Mouse (Mus musculus): Measurements from ENCODE around the gene Dirc2. TPM values are rescaled to one million over a fixed set of nuclear protein-coding genes. Genes with fewer than 3 reads are reported as not detected.

Dirc2 gene
- polyA plus RNA-seq, 1 experiment from 2014 or later = 11.3 TPM

DNA sequence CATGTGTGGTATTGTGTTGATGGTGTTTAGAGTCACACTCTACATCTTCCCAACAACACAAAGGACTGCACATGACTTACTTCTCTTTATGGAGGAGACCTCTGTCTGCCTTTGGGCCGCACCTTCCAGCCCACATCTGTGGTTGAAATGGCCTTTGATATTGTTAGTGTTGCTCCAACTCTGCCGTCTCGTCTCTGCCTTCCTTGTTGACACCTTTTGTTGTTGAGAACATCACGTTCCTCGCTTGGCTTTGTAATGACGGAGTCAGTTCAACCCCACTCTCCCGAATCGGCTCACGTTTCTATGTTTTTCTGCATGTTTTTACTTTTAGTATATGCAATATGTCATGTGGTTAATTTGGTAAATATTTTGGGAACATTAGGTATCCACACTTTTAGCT, 11.9 kb upstream of the Dirc2 start:
- ATAC-seq (replicated peaks; ENCODE audit: insufficient number of reproducible peaks, low FRiP score, low TSS enrichment) = no peak
- Histone ChIP-seq H3K9ac (ENCODE audit: low read depth, low read length) (no peak overlapping the region), H3K4me2 (no peak overlapping the region), H3K4me1 (ENCODE audit: control insufficient read depth, insufficient read depth, low read length) (peaks cover 9% of the 10 kb centered on the region), H3K27ac (ENCODE audit: low read depth, low read length) (no peak overlapping the region), H3K9me3 (replicated peaks; ENCODE audit: control insufficient read depth, low read length) (no peaks in the 10 kb centered on the region), H3K4me3 (ENCODE audit: low read depth, low read length) (no peak overlapping the region), H3K36me3 (ENCODE audit: control insufficient read depth, insufficient read depth, low read length) (no peaks in the 10 kb centered on the region), H3K27me3 (ENCODE audit: control insufficient read depth, insufficient read depth, low read length) (no peaks in the 10 kb centered on the region)
- WGBS (ENCODE audit: insufficient replicate concordance) = 91% methylated on average over 9 of the region's 9 CpGs

DNA sequence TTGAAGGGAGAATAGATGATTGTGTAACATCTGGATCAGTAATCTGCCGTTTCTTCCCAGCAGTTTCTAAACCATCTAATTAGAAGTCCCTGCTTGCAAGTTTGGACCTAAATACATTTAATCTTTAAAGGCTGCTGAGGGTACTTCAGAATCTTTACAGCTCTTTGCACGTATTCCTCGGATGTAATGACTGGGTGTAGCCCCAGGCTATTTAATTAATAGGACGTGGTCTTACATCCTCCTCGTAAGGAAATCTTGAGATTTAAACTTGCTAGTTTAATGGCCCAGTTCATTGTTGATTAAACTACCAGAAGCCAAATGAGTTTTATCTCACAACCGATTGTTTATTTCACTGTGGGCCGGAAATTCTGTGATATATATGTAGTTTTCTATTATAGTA, 10.5 kb upstream of the Dirc2 start:
- Histone ChIP-seq H3K4me1 (ENCODE audit: control insufficient read depth, insufficient read depth, low read length) (peaks cover 9% of the 10 kb centered on the region), H3K27me3 (ENCODE audit: control insufficient read depth, insufficient read depth, low read length) (no peaks in the 10 kb centered on the region), H3K4me3 (ENCODE audit: low read depth, low read length) (no peak overlapping the region), H3K36me3 (ENCODE audit: control insufficient read depth, insufficient read depth, low read length) (no peaks in the 10 kb centered on the region), H3K9ac (ENCODE audit: low read depth, low read length) (no peak overlapping the region), H3K27ac (ENCODE audit: low read depth, low read length) (no peak overlapping the region), H3K9me3 (replicated peaks; ENCODE audit: control insufficient read depth, low read length) (no peaks in the 10 kb centered on the region), H3K4me2 (no peak overlapping the region)
- 88% methylated on average over 7 of the region's 7 CpGs for WGBS (ENCODE audit: insufficient replicate concordance)
- ATAC-seq (replicated peaks; ENCODE audit: insufficient number of reproducible peaks, low FRiP score, low TSS enrichment) = no peak

DNA sequence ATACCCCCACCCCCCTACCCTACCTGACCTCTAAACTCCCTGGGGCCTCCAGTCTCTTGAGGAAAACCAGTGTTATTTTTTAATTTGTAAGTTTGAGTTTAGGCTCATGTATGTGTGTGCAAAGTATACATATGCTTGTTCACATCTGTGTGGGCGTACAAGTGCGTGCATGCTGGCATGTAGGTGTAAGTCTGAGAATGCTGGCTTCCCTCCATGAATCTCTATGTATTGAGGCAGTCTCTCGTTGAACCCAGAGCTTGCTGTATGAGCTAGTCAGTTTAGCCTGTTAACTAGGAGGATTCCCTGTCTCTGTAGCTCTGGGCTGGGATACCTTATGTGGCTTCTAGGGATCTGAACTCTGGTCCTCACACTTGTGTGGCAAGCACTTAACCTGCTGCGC, 8.6 kb upstream of the Dirc2 start:
- Histone ChIP-seq H3K9me3 (replicated peaks; ENCODE audit: control insufficient read depth, low read length) (no peaks in the 10 kb centered on the region), H3K4me2 (no peak overlapping the region), H3K4me1 (ENCODE audit: control insufficient read depth, insufficient read depth, low read length) (peaks cover 3% of the 10 kb centered on the region; the same call in 1 of the 2 replicates), H3K9ac (ENCODE audit: low read depth, low read length) (no peak overlapping the region), H3K4me3 (ENCODE audit: low read depth, low read length) (no peak overlapping the region), H3K27me3 (ENCODE audit: control insufficient read depth, insufficient read depth, low read length) (no peaks in the 10 kb centered on the region), H3K36me3 (ENCODE audit: control insufficient read depth, insufficient read depth, low read length) (no peaks in the 10 kb centered on the region), H3K27ac (ENCODE audit: low read depth, low read length) (no peak overlapping the region)
- ATAC-seq (replicated peaks; ENCODE audit: insufficient number of reproducible peaks, low FRiP score, low TSS enrichment) = no peak
- WGBS (ENCODE audit: insufficient replicate concordance) = 99% methylated on average over 4 of the region's 4 CpGs

DNA sequence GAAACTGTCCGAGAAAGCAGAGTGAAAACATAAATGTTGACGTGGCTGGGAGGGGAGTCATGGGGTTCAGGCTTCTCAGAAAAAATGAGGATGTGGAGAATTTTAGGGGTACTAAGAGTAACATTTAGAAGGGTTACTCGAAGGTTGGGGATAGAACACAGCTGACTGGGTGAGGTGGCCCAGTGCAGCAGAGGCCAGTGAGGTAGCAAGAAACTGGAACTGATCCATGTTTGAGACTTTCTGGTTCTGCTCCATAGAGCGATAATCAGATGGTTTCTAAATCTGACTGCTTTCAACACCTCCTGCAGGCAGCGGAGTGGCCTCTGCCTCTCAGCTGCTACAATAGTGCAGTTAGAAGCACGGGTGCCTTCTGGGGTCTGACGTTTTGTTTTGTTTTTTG, 7.6 kb upstream of the Dirc2 start:
- WGBS (ENCODE audit: insufficient replicate concordance) = 44% methylated on average over 7 of the region's 7 CpGs
- no peak for ATAC-seq (replicated peaks; ENCODE audit: insufficient number of reproducible peaks, low FRiP score, low TSS enrichment)

DNA sequence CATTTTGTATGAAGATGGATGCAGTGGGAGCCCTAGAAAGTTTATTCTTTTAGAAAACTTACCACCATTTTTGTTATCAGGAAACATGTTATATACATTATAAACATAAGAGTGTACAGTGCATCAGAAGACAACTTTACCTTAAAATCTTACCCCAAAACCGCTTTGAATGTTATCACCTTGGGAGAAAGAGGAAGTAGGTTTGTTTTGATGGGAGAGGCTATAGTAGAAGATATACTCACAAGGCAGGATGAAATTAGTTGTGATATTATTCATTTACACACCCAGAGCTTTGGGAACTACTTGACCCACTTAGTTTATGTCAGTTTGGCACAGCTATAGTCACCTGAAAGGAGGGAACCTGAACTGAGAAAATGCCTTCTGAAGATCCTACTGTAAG, 6.7 kb upstream of the Dirc2 start:
- H3K4me1 ChIP-seq (ENCODE audit: control insufficient read depth, insufficient read depth, low read length) = peaks cover 4% of the 10 kb centered on the region
- H3K27ac ChIP-seq (ENCODE audit: low read depth, low read length) = no peak overlapping the region
- no peak for ATAC-seq (replicated peaks; ENCODE audit: insufficient number of reproducible peaks, low FRiP score, low TSS enrichment)
- H3K27me3 ChIP-seq (ENCODE audit: control insufficient read depth, insufficient read depth, low read length) = no peaks in the 10 kb centered on the region
- no peak overlapping the region for H3K4me2 ChIP-seq
- WGBS (ENCODE audit: insufficient replicate concordance) = 80% methylated on average over 1 of the region's 1 CpGs
- no peak overlapping the region for H3K4me3 ChIP-seq (ENCODE audit: low read depth, low read length)
- H3K36me3 ChIP-seq (ENCODE audit: control insufficient read depth, insufficient read depth, low read length) = no peaks in the 10 kb centered on the region
- H3K9ac ChIP-seq (ENCODE audit: low read depth, low read length) = no peak overlapping the region
- H3K9me3 ChIP-seq (replicated peaks; ENCODE audit: control insufficient read depth, low read length) = no peaks in the 10 kb centered on the region

More for the DNA sequence above, 7.6 kb upstream of the Dirc2 start:
- no peaks in the 10 kb centered on the region for H3K4me1 ChIP-seq (ENCODE audit: control insufficient read depth, insufficient read depth, low read length)
- H3K36me3 ChIP-seq (ENCODE audit: control insufficient read depth, insufficient read depth, low read length) = no peaks in the 10 kb centered on the region
- H3K9me3 ChIP-seq (replicated peaks; ENCODE audit: control insufficient read depth, low read length) = no peaks in the 10 kb centered on the region
- no peak overlapping the region for H3K4me3 ChIP-seq (ENCODE audit: low read depth, low read length)
- no peak overlapping the region for H3K9ac ChIP-seq (ENCODE audit: low read depth, low read length)
- no peak overlapping the region for H3K4me2 ChIP-seq
- no peaks in the 10 kb centered on the region for H3K27me3 ChIP-seq (ENCODE audit: control insufficient read depth, insufficient read depth, low read length)
- no peak overlapping the region for H3K27ac ChIP-seq (ENCODE audit: low read depth, low read length)

DNA sequence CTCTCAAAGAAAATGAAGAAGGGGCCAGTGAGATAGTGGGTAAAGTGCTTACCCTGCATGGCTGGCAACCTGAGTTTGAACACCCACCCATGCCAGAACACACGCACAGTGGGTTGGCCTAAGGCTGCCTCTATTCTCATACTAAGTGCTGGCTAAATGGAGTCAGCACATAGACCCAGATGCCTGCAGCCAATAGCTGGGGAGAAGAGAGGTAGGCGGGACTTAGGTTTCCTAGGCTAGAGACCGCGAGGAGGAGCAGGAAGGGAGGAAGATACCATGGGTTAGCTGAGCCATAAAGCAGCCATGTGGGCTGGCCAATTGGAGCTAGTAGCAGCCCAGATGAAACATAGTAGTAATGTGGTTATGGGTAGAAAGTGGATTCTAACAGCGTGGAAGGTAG, 3.4 kb upstream of the Dirc2 start:
- Histone ChIP-seq H3K27me3 (ENCODE audit: control insufficient read depth, insufficient read depth, low read length) (no peaks in the 10 kb centered on the region), H3K9ac (ENCODE audit: low read depth, low read length) (no peak overlapping the region), H3K27ac (ENCODE audit: low read depth, low read length) (no peak overlapping the region), H3K4me1 (ENCODE audit: control insufficient read depth, insufficient read depth, low read length) (peaks cover 7% of the 10 kb centered on the region), H3K4me2 (no peak overlapping the region), H3K4me3 (ENCODE audit: low read depth, low read length) (no peak overlapping the region), H3K36me3 (ENCODE audit: control insufficient read depth, insufficient read depth, low read length) (no peaks in the 10 kb centered on the region), H3K9me3 (replicated peaks; ENCODE audit: control insufficient read depth, low read length) (no peaks in the 10 kb centered on the region)
- ATAC-seq (replicated peaks; ENCODE audit: insufficient number of reproducible peaks, low FRiP score, low TSS enrichment) = no peak
- 80% methylated on average over 5 of the region's 5 CpGs for WGBS (ENCODE audit: insufficient replicate concordance)

- Histone ChIP-seq H3K27me3 (ENCODE audit: control insufficient read depth, insufficient read depth, low read length) (no peaks in the 10 kb centered on the region), H3K36me3 (ENCODE audit: control insufficient read depth, insufficient read depth, low read length) (no peaks in the 10 kb centered on the region), H3K27ac (ENCODE audit: low read depth, low read length) (no peak overlapping the region), H3K4me3 (ENCODE audit: low read depth, low read length) (peak overlapping the region; percentile 70; the same call in 1 of the 2 replicates), H3K4me1 (ENCODE audit: control insufficient read depth, insufficient read depth, low read length) (peaks cover 7% of the 10 kb centered on the region), H3K9me3 (replicated peaks; ENCODE audit: control insufficient read depth, low read length) (no peaks in the 10 kb centered on the region), H3K4me2 (peak overlapping the region; percentile 94; the same call in 1 of the 2 replicates), H3K9ac (ENCODE audit: low read depth, low read length) (no peak overlapping the region)
- no peak for ATAC-seq (replicated peaks; ENCODE audit: insufficient number of reproducible peaks, low FRiP score, low TSS enrichment)
- WGBS (ENCODE audit: insufficient replicate concordance) = 81% methylated on average over 5 of the region's 5 CpGs
These were observed 2.5 kb upstream of the Dirc2 start for GRCm38 (mm10) chr16:35771606-35772005.

GRCm38 (mm10) chr16:35771141-35771540, 2.0 kb upstream of the Dirc2 start:
- peaks cover 7% of the 10 kb centered on the region for H3K4me1 ChIP-seq (ENCODE audit: control insufficient read depth, insufficient read depth, low read length)
- peak overlapping the region; percentile 70 for H3K4me3 ChIP-seq (ENCODE audit: low read depth, low read length)
- H3K4me2 ChIP-seq = peak overlapping the region; percentile 94
- WGBS (ENCODE audit: insufficient replicate concordance) = 21% methylated on average over 8 of the region's 8 CpGs
- no peak for ATAC-seq (replicated peaks; ENCODE audit: insufficient number of reproducible peaks, low FRiP score, low TSS enrichment)
- no peaks in the 10 kb centered on the region for H3K9me3 ChIP-seq (replicated peaks; ENCODE audit: control insufficient read depth, low read length)
- no peaks in the 10 kb centered on the region for H3K27me3 ChIP-seq (ENCODE audit: control insufficient read depth, insufficient read depth, low read length)
- H3K9ac ChIP-seq (ENCODE audit: low read depth, low read length) = no peak overlapping the region
- no peaks in the 10 kb centered on the region for H3K36me3 ChIP-seq (ENCODE audit: control insufficient read depth, insufficient read depth, low read length)
- H3K27ac ChIP-seq (ENCODE audit: low read depth, low read length) = no peak overlapping the region

- Histone ChIP-seq H3K4me3 (ENCODE audit: low read depth, low read length) (peak within 1 kb of the TSS; percentile 70), H3K4me2 (peak within 1 kb of the TSS; percentile 94), H3K4me1 (ENCODE audit: control insufficient read depth, insufficient read depth, low read length) (peaks cover 7% of the 10 kb centered on the region), H3K27ac (ENCODE audit: low read depth, low read length) (peak within 1 kb of the TSS; percentile 38; the same call in 1 of the 2 replicates), H3K9ac (ENCODE audit: low read depth, low read length) (peak within 1 kb of the TSS; percentile 88), H3K36me3 (ENCODE audit: control insufficient read depth, insufficient read depth, low read length) (no peaks in the 10 kb centered on the region), H3K27me3 (ENCODE audit: control insufficient read depth, insufficient read depth, low read length) (no peaks in the 10 kb centered on the region), H3K9me3 (replicated peaks; ENCODE audit: control insufficient read depth, low read length) (no peaks in the 10 kb centered on the region)
- 1% methylated on average over 51 of the region's 51 CpGs for WGBS (ENCODE audit: insufficient replicate concordance)
- ATAC-seq (replicated peaks; ENCODE audit: insufficient number of reproducible peaks, low FRiP score, low TSS enrichment) = peak; percentile 82
These were observed 912 bp upstream of the Dirc2 start, which contains the start of gene Hspbap1 for GRCm38 (mm10) chr16:35769878-35770657. TSS of gene Hspbap1 (plus strand) at chr16:35770375.

All from heart, embryonic 11.5 days (tissue).